Mouse (Mus musculus) embryonic fibroblast, embryonic 13.5 days (primary cell): ENCODE results near the gene Dynlt1b.
"Not testable (repeated sequence)": the region's sequence is repeated elsewhere in the genome, so short reads cannot be mapped to it uniquely, and the experiment has no call there.

Experiments
- CTCF ChIP-seq: IDR thresholded peaks from 2 replicates; pipeline ENCODE4 v1.5.1; 2011; ENCODE audit warnings: mild to moderate bottlenecking, control low read depth, low read length, moderate library complexity, borderline replicate concordance; ENCODE audit not compliant: insufficient read depth
- POLR2A ChIP-seq: IDR thresholded peaks from 2 replicates; pipeline ENCODE4 v1.6.1; 2011; ENCODE audit warnings: low read depth, mild to moderate bottlenecking, control low read depth, low read length, moderate library complexity

- not testable (repeated sequence) for TF ChIP-seq POLR2A, CTCF
Measured at GRCm38 (mm10) chr17:6389463-6389862, 40.4 kb upstream of the Dynlt1b start.
